Mouse (Mus musculus): ENCODE data around the gene Dlgap1.

DNA sequence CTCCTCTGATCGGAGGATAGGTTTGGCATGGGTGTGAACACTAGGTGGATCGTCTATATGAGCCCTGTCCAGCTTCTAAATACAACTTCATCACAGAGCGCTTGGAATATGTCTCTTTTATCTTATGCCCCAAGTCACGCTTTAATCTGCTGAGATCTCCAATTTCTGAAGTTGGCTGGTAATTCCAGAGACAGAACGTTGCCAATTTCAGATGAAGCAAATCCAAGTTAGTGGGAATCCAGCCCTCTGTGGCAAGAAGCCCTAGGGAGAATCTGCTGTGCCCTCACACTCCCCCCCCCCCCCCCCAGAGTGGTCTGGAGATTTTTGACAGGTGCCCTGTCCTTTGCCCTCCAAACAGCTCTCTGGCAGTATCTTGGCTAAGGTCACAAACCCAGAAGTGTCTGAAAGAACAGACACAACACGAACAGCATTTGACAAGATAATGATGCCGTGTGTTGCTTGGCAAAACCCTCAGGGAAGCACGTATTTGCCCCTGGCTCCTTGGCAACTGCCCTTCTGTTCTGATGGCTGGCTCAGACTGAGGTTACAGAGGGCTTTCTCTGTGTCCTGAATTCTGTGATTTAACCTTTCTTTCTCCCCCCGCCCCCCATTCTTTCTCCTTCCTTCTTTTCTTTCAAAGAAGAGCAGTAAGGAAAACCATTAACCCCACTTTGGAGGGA, 822.9 kb downstream of the Dlgap1 start:
- TF ChIP-seq CTCF (IDR thresholded peaks at IDR 0.05) (no peak), EP300 (IDR thresholded peaks at IDR 0.05; ENCODE audit: insufficient read depth, low read depth, low read length) (no peak)

Data from heart, adult 2 months (tissue).